Mouse (Mus musculus) CH12.LX (cell line): Measurements from ENCODE around the gene Cdh23.

Experiments used
- CHD2 ChIP-seq: IDR thresholded peaks from 2 replicates; pipeline ENCODE4 v1.6.1; 2011; ENCODE audit warnings: low read length, improper control_type of control experiment
- CTCF ChIP-seq, 2 experiments: IDR thresholded peaks in 1 of 2; conservative IDR thresholded peaks in 1 of 2; 2 replicates each; pipeline ENCODE4 v1.5.1; 2011 to 2012; ENCODE audit warnings: low read depth in 2 of 2, low read length in 2 of 2, improper control_type of control experiment in 1 of 2, inconsistent platforms in 1 of 2, mild to moderate bottlenecking in 1 of 2, moderate library complexity in 1 of 2
- ELF1 ChIP-seq: IDR thresholded peaks from 2 replicates; pipeline ENCODE4 v1.6.1; 2014; ENCODE audit warnings: low read depth, mild to moderate bottlenecking, inconsistent platforms, low read length, improper control_type of control experiment
- EP300 ChIP-seq: IDR thresholded peaks from 2 replicates; pipeline ENCODE4 v1.6.1; 2011; ENCODE audit warnings: low read length, improper control_type of control experiment
- HCFC1 ChIP-seq: IDR thresholded peaks from 2 replicates; pipeline ENCODE4 v1.6.1; 2012; ENCODE audit warnings: low read depth, mild to moderate bottlenecking, inconsistent platforms, low read length, improper control_type of control experiment
- JUN ChIP-seq: IDR thresholded peaks from 2 replicates; pipeline ENCODE4 v1.6.1; 2011; ENCODE audit warnings: low read depth, mild to moderate bottlenecking, low read length, improper control_type of control experiment, moderate library complexity; ENCODE audit not compliant: insufficient read depth
- MAFK ChIP-seq: IDR thresholded peaks from 2 replicates; pipeline ENCODE4 v1.6.1; 2011; ENCODE audit warnings: low read length, improper control_type of control experiment; ENCODE audit not compliant: insufficient replicate concordance
- MXI1 ChIP-seq: IDR thresholded peaks from 2 replicates; pipeline ENCODE4 v1.6.1; 2011; ENCODE audit warnings: mild to moderate bottlenecking, low read depth, low read length, improper control_type of control experiment
- MYC ChIP-seq: IDR thresholded peaks from 2 replicates; pipeline ENCODE4 v1.6.1; 2011; ENCODE audit warnings: low read depth, mild to moderate bottlenecking, improper control_type of control experiment, low read length
- POLR2A ChIP-seq: IDR thresholded peaks from 2 replicates; pipeline ENCODE4 v1.6.1; 2011; ENCODE audit warnings: low read depth, mild to moderate bottlenecking, improper control_type of control experiment, low read length
- RCOR1 ChIP-seq: conservative IDR thresholded peaks from 2 replicates; pipeline ENCODE4 v1.6.1; 2012; ENCODE audit warnings: low read depth, mild to moderate bottlenecking, inconsistent platforms, low read length, improper control_type of control experiment
- ZNF384 ChIP-seq: IDR thresholded peaks from 2 replicates; pipeline ENCODE4 v1.6.1; 2012; ENCODE audit warnings: low read depth, low read length, improper control_type of control experiment, inconsistent platforms

- TF ChIP-seq ELF1 (no peak), CTCF (conservative IDR thresholded peaks at IDR 0.05 in 1 of 2, IDR thresholded peaks at IDR 0.05 in 1 of 2; ENCODE audit: low read depth in 2 of 2, low read length in 2 of 2) (no peak), POLR2A (no peak), JUN (no peak), HCFC1 (no peak), RCOR1 (no peak), MAFK (no peak), CHD2 (no peak), ZNF384 (no peak), MXI1 (no peak), MYC (no peak), EP300 (no peak)
Observed at GRCm38 (mm10) chr10:60590241-60590640, 106.0 kb downstream of the Cdh23 start.
